Mouse (Mus musculus) heart, embryonic 12.5 days (tissue): ENCODE data around the gene Tcp11. TPM values are rescaled to one million over a fixed set of nuclear protein-coding genes. Genes with fewer than 3 reads are reported as not detected.

ENCODE experiments used
- ATAC-seq: fragments of 200-750 bp; cut with Nextera tagmentation; 2 replicates; pipeline ENCODE4 v1.8.0; 2017; ENCODE audit warnings: moderate TSS enrichment, moderate library complexity; ENCODE audit not compliant: insufficient number of reproducible peaks, low FRiP score
- H3K27ac ChIP-seq: fragments of 300-500 bp; sonication (generic); 2 replicates; pipeline ENCODE4 v1.5.1; 2016; ENCODE audit warnings: mild to moderate bottlenecking, moderate library complexity; ENCODE audit not compliant: poor library complexity, severe bottlenecking
- H3K27me3 ChIP-seq: fragments of 300-500 bp; sonication (generic); replicated peaks from 2 replicates; pipeline ENCODE4 v1.6.1; 2016; ENCODE audit warnings: mild to moderate bottlenecking, moderate library complexity
- H3K36me3 ChIP-seq: fragments of 300-500 bp; sonication (generic); 2 replicates; pipeline ENCODE4 v1.6.1; 2016; ENCODE audit warnings: mild to moderate bottlenecking, moderate library complexity
- H3K4me1 ChIP-seq: fragments of 300-500 bp; sonication (generic); replicated peaks from 2 replicates; pipeline ENCODE4 v1.6.1; 2016; ENCODE audit warnings: mild to moderate bottlenecking
- H3K4me2 ChIP-seq: fragments of 300-500 bp; sonication (generic); 2 replicates; pipeline ENCODE4 v1.6.1; 2016; ENCODE audit warnings: mild to moderate bottlenecking, moderate library complexity
- H3K4me3 ChIP-seq: fragments of 300-500 bp; sonication (generic); 2 replicates; pipeline ENCODE4 v1.5.1; 2016; ENCODE audit warnings: mild to moderate bottlenecking
- H3K9ac ChIP-seq: fragments of 300-500 bp; sonication (generic); 2 replicates; pipeline ENCODE4 v1.6.1; 2016; ENCODE audit warnings: mild to moderate bottlenecking, moderate library complexity
- H3K9me3 ChIP-seq: fragments of 300-500 bp; sonication (generic); replicated peaks from 2 replicates; pipeline ENCODE4 v1.6.1; 2016; ENCODE audit warnings: mild to moderate bottlenecking, moderate library complexity
- WGBS: fragments of 180-500 bp; shearing (Covaris S2); methylation state at CpG from one replicate; pipeline ENCODE4 v1.1.7; 2016; 5-methylcytosine and 5-hydroxymethylcytosine counted together
- polyA plus RNA-seq: library from polyadenylated mRNA; unstranded; fragments of >200 nt; fragmentation: Nextera tagmentation; extraction: Ambion mirVana; gene quantifications from 2 replicates; pipeline ENCODE4 v1.2.1, GENCODE M21; 2016

Gene Tcp11
- polyA plus RNA-seq, 1 experiment from 2014 or later, result 0.23 TPM

DNA sequence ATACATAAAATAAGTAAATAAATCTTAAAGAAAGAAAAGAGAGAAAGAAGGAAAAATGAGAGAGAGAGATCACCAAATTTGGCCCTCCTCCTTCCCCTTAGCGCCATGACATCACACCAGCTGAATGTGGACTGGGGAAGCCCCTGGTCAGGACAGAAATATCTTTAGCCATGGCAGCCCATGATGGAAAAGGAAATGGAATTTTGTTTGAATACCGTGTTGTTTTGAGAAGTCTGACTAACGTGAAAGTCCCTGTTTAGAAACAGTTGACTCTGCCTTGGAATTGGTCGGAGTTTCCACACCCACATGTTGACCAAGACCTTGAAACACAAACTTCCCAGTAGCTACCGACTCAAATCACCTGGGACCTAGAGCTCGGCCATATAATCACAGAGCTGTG lies 24.0 kb upstream of the Tcp11 start:
- Histone ChIP-seq H3K36me3 (no peaks in the 10 kb centered on the region), H3K4me3 (no peak overlapping the region), H3K4me2 (no peak overlapping the region), H3K27ac (no peak overlapping the region), H3K27me3 (no peaks in the 10 kb centered on the region), H3K9me3 (0 out of 2 replicates have a peak, but pooled peaks cover 3% of the 10 kb centered on the region), H3K9ac (no peak overlapping the region), H3K4me1 (peaks cover 4% of the 10 kb centered on the region; the same call in 1 of the 2 replicates)
- ATAC-seq, result no peak
- 70% methylated on average over 6 of the region's 6 CpGs for WGBS

DNA sequence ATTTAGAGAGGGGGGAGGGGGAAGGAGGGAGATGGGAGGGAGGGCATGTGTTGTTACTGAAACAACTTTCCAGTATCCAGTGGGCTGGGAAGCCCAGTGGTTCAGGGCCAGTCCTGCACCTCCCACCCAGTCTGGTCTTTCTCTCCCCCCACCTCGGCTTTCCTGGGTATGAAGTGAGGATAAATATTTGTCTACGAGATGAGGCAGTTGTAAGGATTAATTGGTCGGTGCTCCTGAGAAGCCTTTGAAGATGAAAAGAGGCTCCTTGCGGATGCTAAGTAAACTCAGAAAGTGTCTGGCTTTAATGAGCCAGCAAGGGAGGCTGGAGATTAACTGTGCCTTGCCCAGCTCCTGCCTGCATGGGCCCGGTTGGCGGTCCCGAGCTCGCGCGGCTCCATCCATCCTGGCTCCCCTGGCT lies 21.5 kb upstream of the Tcp11 start:
- Histone ChIP-seq H3K27me3 (no peaks in the 10 kb centered on the region; the same call in 1 of the 2 replicates), H3K27ac (no peak overlapping the region), H3K9me3 (0 out of 2 replicates have a peak, but pooled peaks cover 3% of the 10 kb centered on the region), H3K9ac (no peak overlapping the region), H3K4me1 (0 out of 2 replicates have a peak, but pooled peaks cover 7% of the 10 kb centered on the region), H3K4me3 (no peak overlapping the region), H3K4me2 (no peak overlapping the region), H3K36me3 (no peaks in the 10 kb centered on the region)
- WGBS, result 46% methylated on average over 10 of the region's 10 CpGs
- ATAC-seq, result no peak

DNA sequence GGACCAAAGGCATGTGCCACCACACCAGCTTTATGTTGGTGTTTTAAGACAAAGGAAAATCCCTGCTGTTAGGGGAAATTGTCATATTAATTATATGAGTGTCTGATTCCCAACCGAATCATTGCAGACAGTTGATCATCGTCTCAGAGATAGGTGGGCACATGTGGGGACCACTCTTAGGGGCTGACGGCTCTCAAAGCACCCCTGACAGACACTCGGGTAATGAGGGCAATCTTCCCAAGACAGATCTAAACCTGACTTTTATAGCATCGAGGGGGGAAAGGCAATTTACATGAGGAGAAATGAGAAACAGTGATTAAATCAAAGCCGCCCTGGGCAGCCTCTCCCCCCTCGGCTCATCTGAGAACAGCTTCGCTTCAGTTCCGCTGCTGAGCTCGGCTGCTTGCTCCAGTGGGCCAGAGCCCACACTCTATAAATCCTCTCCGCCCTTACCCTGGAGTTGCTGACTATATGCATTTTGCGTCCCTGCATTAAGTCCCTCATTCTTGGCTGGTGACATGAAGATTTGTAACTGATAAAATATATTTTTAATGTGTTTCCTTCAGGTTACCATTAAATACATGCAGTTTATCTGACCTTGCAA lies 20.9 kb upstream of the Tcp11 start:
- no peak overlapping the region for H3K27ac ChIP-seq

DNA sequence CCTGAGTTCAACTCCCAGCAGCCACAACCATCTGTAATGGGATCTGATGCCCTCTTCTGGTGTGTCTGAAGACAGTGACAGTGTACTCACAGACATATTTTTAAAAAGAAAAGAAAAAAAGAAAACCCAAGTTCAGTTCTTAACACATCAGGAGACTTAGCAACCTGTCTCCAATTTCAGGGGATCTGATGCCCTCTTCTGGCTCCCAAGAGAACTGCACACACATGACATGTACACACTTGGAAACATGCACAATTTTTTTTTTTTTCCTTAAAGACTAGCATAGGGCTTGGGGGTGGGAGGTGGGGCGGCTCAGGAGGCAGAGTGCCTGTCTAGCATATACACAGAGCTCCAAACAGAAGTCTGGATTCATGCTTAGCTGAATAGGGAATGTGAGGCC lies 20.2 kb upstream of the Tcp11 start:
- H3K4me2 ChIP-seq, result no peak overlapping the region
- no peaks in the 10 kb centered on the region; the same call in 1 of the 2 replicates for H3K27me3 ChIP-seq
- H3K4me3 ChIP-seq, result no peak overlapping the region
- H3K4me1 ChIP-seq, result 0 out of 2 replicates have a peak, but pooled peaks cover 9% of the 10 kb centered on the region
- no peak for ATAC-seq
- no peak overlapping the region for H3K9ac ChIP-seq
- no peaks in the 10 kb centered on the region for H3K36me3 ChIP-seq
- no peak overlapping the region for H3K27ac ChIP-seq
- H3K9me3 ChIP-seq, result 0 out of 2 replicates have a peak, but pooled peaks cover 3% of the 10 kb centered on the region
- 82% methylated on average over 1 of the region's 1 CpGs for WGBS

More for the DNA sequence above, 20.9 kb upstream of the Tcp11 start:
- Histone ChIP-seq H3K9ac (no peak overlapping the region), H3K4me1 (0 out of 2 replicates have a peak, but pooled peaks cover 9% of the 10 kb centered on the region), H3K27me3 (no peaks in the 10 kb centered on the region; the same call in 1 of the 2 replicates), H3K9me3 (0 out of 2 replicates have a peak, but pooled peaks cover 3% of the 10 kb centered on the region), H3K4me2 (no peak overlapping the region), H3K36me3 (no peaks in the 10 kb centered on the region), H3K4me3 (no peak overlapping the region)
- WGBS, result 73% methylated on average over 12 of the region's 12 CpGs
- no peak for ATAC-seq

DNA sequence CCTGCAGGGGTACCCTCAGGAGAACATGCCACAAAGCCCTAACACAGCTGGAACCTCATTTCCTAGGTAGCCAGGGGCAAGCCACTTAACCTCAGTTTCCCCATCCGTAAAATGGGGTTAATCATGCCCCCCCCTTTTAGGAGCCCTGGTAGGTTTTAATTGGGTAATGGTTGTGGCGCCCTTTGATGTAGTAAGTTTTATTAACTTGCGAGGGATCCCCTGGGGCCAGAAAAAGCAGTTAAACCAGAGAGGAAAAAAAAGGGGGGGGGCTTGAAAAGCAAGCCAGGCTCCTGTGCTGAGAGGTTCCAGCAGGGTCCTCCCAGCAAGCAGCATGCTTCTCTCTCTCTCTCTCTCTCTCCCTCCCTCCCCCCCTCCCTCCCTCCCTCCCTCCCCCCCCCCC lies 18.6 kb upstream of the Tcp11 start:
- Histone ChIP-seq H3K27me3 (no peaks in the 10 kb centered on the region; the same call in 1 of the 2 replicates), H3K36me3 (no peaks in the 10 kb centered on the region), H3K27ac (no peak overlapping the region), H3K9ac (no peak overlapping the region), H3K4me2 (0 out of 2 replicates have a peak overlapping the region, but pooled peaks have one; percentile 11), H3K4me3 (no peak overlapping the region), H3K9me3 (0 out of 2 replicates have a peak, but pooled peaks cover 3% of the 10 kb centered on the region), H3K4me1 (0 out of 2 replicates have a peak, but pooled peaks cover 9% of the 10 kb centered on the region)
- ATAC-seq, result no peak
- WGBS, result 57% methylated on average over 3 of the region's 3 CpGs

DNA sequence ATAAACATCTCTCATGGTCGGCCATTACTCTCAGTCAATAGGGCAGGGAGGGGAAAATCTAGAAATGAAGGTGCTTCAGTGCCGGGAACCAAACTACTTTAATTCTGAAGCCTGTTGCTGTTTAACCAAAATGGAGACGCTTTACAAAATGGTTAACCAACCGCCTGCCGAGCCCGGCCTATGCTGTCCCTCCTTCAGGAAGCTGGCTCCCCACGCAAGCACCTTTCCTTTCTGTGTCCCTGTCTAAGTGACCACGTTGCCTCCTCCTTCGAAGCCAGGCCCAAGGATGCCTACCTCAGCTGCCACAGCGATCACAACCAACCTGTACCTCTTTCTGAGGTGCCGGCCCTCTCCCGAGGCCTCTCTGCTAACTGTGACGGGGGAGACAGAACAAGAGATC lies 16.9 kb upstream of the Tcp11 start:
- Histone ChIP-seq H3K9ac (no peak overlapping the region), H3K4me1 (0 out of 2 replicates have a peak, but pooled peaks cover 9% of the 10 kb centered on the region), H3K27me3 (no peaks in the 10 kb centered on the region; the same call in 1 of the 2 replicates), H3K27ac (no peak overlapping the region), H3K36me3 (no peaks in the 10 kb centered on the region), H3K4me3 (no peak overlapping the region), H3K4me2 (no peak overlapping the region), H3K9me3 (peaks cover 6% of the 10 kb centered on the region)
- 79% methylated on average over 13 of the region's 13 CpGs for WGBS
- no peak for ATAC-seq

DNA sequence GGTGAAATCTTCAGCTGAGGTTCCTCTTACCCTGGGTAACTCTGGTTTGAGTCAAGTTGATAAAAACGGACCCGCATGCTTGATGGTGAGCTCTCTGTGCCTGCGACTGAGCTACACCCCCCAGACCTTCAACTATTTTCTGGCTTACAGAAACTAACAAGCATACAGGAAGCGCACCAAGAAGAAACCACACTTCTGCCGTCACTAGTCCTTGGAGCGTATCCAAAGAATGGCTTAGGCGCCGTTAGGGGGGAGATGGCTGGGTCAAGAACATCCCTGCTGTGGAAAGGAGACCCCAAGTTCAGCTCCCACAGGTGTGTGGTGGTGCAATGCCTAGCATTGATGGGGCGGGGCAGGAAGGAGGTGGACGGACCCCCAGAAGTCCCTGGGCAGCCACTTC lies 16.0 kb upstream of the Tcp11 start:
- Histone ChIP-seq H3K27ac (no peak overlapping the region), H3K9ac (no peak overlapping the region), H3K9me3 (peaks cover 6% of the 10 kb centered on the region), H3K27me3 (no peaks in the 10 kb centered on the region; the same call in 1 of the 2 replicates), H3K4me3 (no peak overlapping the region), H3K4me2 (no peak overlapping the region), H3K36me3 (no peaks in the 10 kb centered on the region), H3K4me1 (0 out of 2 replicates have a peak, but pooled peaks cover 9% of the 10 kb centered on the region)
- 78% methylated on average over 10 of the region's 10 CpGs for WGBS
- no peak for ATAC-seq

DNA sequence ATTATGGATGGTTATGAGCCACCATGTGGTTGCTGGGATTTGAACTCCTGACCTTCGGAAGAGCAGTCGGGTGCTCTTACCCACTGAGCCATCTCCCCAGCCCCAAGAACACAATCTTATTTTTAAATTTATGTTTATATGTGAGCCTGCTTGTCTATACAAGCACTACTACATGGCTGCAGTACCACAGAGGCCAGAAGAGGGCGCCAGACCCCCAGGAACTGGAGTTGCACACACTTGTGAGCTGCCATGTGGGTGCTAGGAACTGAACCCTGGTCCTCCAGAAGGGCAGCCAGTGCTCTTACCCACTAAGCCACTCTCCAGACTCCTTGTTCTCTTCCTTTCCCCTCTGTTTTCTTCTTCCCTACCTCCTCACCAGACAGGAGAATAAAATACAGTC lies 13.4 kb upstream of the Tcp11 start:
- Histone ChIP-seq H3K4me1 (0 out of 2 replicates have a peak, but pooled peaks cover 5% of the 10 kb centered on the region), H3K9ac (no peak overlapping the region), H3K27ac (no peak overlapping the region), H3K36me3 (no peaks in the 10 kb centered on the region), H3K9me3 (peaks cover 4% of the 10 kb centered on the region), H3K4me3 (no peak overlapping the region), H3K27me3 (no peaks in the 10 kb centered on the region; the same call in 1 of the 2 replicates), H3K4me2 (no peak overlapping the region)
- 70% methylated on average over 3 of the region's 3 CpGs for WGBS
- no peak for ATAC-seq

DNA sequence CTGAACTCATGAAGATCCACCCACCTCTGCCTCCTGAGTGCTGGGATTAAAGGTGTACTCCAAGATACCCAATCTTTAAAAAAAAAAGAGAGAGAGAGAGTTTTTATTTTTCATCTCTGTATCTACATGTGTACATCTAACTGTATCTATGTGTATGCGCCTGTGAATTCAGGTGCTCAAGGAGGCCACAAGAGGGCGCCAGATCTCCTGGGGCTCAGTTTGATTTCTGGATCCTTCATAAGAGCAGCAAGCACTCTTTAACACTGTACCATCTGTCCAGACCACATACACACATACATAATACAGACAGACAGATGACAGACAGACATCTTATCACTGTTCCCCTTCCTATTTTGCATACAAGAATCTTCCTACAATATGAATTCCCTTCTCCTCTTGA lies 11.9 kb upstream of the Tcp11 start:
- 87% methylated on average over 2 of the region's 2 CpGs for WGBS
- Histone ChIP-seq H3K4me3 (no peak overlapping the region), H3K4me1 (peaks cover 10% of the 10 kb centered on the region), H3K9ac (no peak overlapping the region), H3K27me3 (no peaks in the 10 kb centered on the region; the same call in 1 of the 2 replicates), H3K27ac (no peak overlapping the region), H3K9me3 (peaks cover 4% of the 10 kb centered on the region), H3K4me2 (no peak overlapping the region), H3K36me3 (no peaks in the 10 kb centered on the region)
- no peak for ATAC-seq

DNA sequence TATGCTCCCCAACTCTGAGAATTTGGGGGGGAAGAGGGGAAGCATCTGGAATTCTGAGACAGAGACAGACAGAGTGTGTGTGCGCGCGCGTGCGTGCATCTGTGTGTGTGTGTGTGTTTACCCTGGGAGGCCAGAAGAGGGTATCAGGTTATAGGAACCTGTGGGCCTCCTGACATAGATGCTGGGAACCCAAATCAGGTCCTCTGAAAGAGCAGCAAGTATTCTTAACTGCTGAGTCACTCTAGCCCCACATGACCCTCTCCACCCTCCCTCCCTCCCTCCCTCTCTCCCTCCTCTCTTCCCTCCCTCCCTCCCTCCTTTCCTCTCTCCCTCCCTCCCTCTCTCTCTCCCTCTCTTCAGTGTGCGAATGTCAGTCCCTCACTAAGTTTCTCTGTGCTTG lies 8.3 kb upstream of the Tcp11 start:
- Histone ChIP-seq H3K36me3 (no peaks in the 10 kb centered on the region), H3K4me3 (no peak overlapping the region), H3K4me2 (no peak overlapping the region), H3K9ac (no peak overlapping the region), H3K27ac (no peak overlapping the region), H3K9me3 (peaks cover under 1% of the 10 kb centered on the region), H3K4me1 (peaks cover 10% of the 10 kb centered on the region), H3K27me3 (0 out of 2 replicates have a peak, but pooled peaks cover 4% of the 10 kb centered on the region)
- WGBS, result 94% methylated on average over 6 of the region's 6 CpGs
- ATAC-seq, result no peak

DNA sequence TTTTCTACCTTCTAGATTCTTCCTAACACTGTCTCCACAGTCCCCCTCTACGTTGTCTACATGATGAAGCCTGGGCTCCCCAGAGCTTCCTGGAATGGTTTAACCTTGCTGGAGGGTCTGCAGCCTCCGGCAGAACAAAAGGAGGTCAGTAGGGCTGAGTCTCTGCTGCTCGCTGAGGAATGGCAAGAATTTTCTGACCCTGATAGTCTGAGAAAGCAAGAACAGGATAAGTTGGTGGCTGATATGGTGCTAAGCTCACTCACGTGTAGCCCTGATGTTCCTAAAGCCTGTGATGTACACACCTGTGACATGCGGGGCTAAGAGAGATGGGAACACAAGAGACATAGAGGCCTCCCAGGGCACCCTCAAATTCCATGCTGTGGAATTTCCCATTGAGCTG lies 7.0 kb upstream of the Tcp11 start:
- no peak; the same call in 1 of the 2 replicates for ATAC-seq
- H3K4me1 ChIP-seq, result peaks cover 14% of the 10 kb centered on the region
- H3K4me3 ChIP-seq, result no peak overlapping the region
- H3K27me3 ChIP-seq, result peaks cover 12% of the 10 kb centered on the region; the same call in 1 of the 2 replicates
- no peak overlapping the region for H3K9ac ChIP-seq
- H3K4me2 ChIP-seq, result no peak overlapping the region
- peak overlapping the region; percentile 69 for H3K27ac ChIP-seq
- H3K36me3 ChIP-seq, result no peaks in the 10 kb centered on the region
- 10% methylated on average over 5 of the region's 5 CpGs for WGBS
- H3K9me3 ChIP-seq, result no peaks in the 10 kb centered on the region
